Mouse (Mus musculus) stomach, postnatal 0 days (tissue): Measurements from ENCODE around the gene Farp1. TPM values are rescaled to one million over a fixed set of nuclear protein-coding genes. Genes with fewer than 3 reads are reported as not detected.

ENCODE experiments used
- ATAC-seq: fragments of 200-750 bp; cut with Nextera tagmentation; 2 replicates; pipeline ENCODE4 v1.8.0; 2017; ENCODE audit not compliant: low FRiP score, low TSS enrichment
- DNase-seq: peaks from one replicate; pipeline ENCODE4 v3.0.0-alpha.2; 2016; ENCODE audit warnings: low spot score
- H3K27ac ChIP-seq: fragments of 300-500 bp; sonication (generic); replicated peaks from 2 replicates; pipeline ENCODE4 v1.5.1; 2014; ENCODE audit warnings: mild to moderate bottlenecking, control low read depth
- H3K27me3 ChIP-seq: fragments of 300-500 bp; sonication (generic); 2 replicates; pipeline ENCODE4 v1.6.1; 2014; ENCODE audit warnings: low read length; ENCODE audit not compliant: control insufficient read depth, insufficient read depth
- H3K36me3 ChIP-seq: fragments of 300-500 bp; sonication (generic); 2 replicates; pipeline ENCODE4 v1.6.1; 2014; ENCODE audit warnings: low read length, mixed read lengths; ENCODE audit not compliant: control insufficient read depth, insufficient read depth
- H3K4me1 ChIP-seq: fragments of 300-500 bp; sonication (generic); replicated peaks from 2 replicates; pipeline ENCODE4 v1.6.1; 2014; ENCODE audit warnings: antibody characterized with exemption; ENCODE audit not compliant: control insufficient read depth, insufficient read depth
- H3K4me2 ChIP-seq: fragments of 300-500 bp; sonication (generic); replicated peaks from 2 replicates; pipeline ENCODE4 v1.6.1; 2014; ENCODE audit warnings: low read depth, mild to moderate bottlenecking, control low read depth, moderate library complexity
- H3K4me3 ChIP-seq: fragments of 300-500 bp; sonication (generic); 2 replicates; pipeline ENCODE4 v1.5.1; 2014; ENCODE audit warnings: low read depth, low read length, control low read depth
- H3K9ac ChIP-seq: fragments of 300-500 bp; sonication (generic); 2 replicates; pipeline ENCODE4 v1.6.1; 2014; ENCODE audit warnings: mild to moderate bottlenecking, low read length, control low read depth, mixed read lengths
- H3K9me3 ChIP-seq: fragments of 300-500 bp; sonication (generic); 2 replicates; pipeline ENCODE4 v1.6.1; 2016; ENCODE audit warnings: low read length; ENCODE audit not compliant: control insufficient read depth
- CTCF ChIP-seq: IDR thresholded peaks from 2 replicates; pipeline ENCODE4 v1.5.1; 2016; ENCODE audit warnings: antibody characterized with exemption, low read depth, mild to moderate bottlenecking, moderate library complexity
- EP300 ChIP-seq: optimal IDR thresholded peaks from 2 replicates; pipeline ENCODE3; 2016; ENCODE audit warnings: antibody characterized with exemption
- WGBS: fragments of 180-500 bp; shearing (Covaris S2); extraction: QIAGEN DNeasy Blood & Tissue Kit; methylation state at CpG from one replicate; pipeline ENCODE4 v1.1.7; 2014; 5-methylcytosine and 5-hydroxymethylcytosine counted together
- polyA plus RNA-seq: library from polyadenylated mRNA; unstranded; fragments of >200 nt; fragmentation: Nextera tagmentation; extraction: Ambion mirVana; gene quantifications from 2 replicates; pipeline ENCODE4 v1.2.1, GENCODE M21; 2015

The Farp1 gene
- polyA plus RNA-seq, 1 experiment from 2014 or later: 4.6 TPM

- peaks cover 4% of the 10 kb centered on the region; the same call in 1 of the 2 replicates for H3K4me1 ChIP-seq
- no peak for TF ChIP-seq CTCF
- TF ChIP-seq EP300: no peak
Measured at GRCm38 (mm10) chr14:121147026-121147425, 112.0 kb downstream of the Farp1 start.

DNA sequence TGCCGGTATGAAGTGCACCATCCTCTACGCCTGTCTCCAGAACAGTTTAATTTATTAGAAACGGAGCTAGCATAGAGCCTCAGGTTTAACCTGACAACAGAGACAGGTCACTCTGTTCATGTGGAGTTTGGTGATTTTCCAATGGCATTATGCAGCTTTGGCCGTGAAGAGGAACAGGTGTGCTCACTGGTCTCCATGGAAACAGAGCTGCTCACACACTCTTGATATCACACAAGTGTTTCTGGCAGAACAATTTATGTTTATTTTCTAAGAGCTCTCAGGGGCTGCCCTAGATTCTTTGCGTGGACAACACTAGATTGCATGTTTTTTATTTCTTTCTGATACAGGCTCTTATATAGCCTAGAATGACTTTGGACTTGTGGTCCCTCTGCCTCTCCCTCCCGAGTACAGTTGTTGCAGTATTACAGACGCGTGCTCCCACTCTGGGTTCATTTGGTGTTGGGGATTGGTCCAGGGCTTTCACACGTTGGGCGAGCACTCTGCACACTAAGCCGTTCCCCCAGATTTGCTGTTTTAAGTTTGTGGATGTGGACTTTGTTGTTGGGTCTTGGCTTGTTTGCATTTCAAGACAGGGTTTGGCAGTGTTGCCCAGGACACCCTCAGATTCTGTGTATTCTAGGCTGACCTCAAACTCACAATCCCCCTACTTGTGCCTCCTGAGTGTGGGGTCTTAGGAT, 113.2 kb downstream of the Farp1 start:
- H3K9ac ChIP-seq: no peak overlapping the region
- no peak overlapping the region for H3K27ac ChIP-seq
- no peaks in the 10 kb centered on the region for H3K27me3 ChIP-seq
- no peaks in the 10 kb centered on the region for H3K36me3 ChIP-seq
- 66% methylated on average over 11 of the region's 11 CpGs for WGBS
- DNase-seq: no peak
- no peak overlapping the region for H3K4me2 ChIP-seq
- no peak for TF ChIP-seq EP300
- TF ChIP-seq CTCF: no peak
- ATAC-seq: no peak
- H3K9me3 ChIP-seq: no peaks in the 10 kb centered on the region
- peaks cover 4% of the 10 kb centered on the region; the same call in 1 of the 2 replicates for H3K4me1 ChIP-seq
- no peak overlapping the region for H3K4me3 ChIP-seq

More at GRCm38 (mm10) chr14:121147026-121147425, 112.0 kb downstream of the Farp1 start:
- H3K9me3 ChIP-seq: no peaks in the 10 kb centered on the region
- 40% methylated on average over 3 of the region's 3 CpGs for WGBS
- no peaks in the 10 kb centered on the region for H3K27me3 ChIP-seq
- no peak overlapping the region for H3K4me2 ChIP-seq
- no peak for DNase-seq
- no peak overlapping the region for H3K9ac ChIP-seq
- H3K36me3 ChIP-seq: no peaks in the 10 kb centered on the region
- no peak overlapping the region for H3K27ac ChIP-seq
- H3K4me3 ChIP-seq: no peak overlapping the region
- no peak for ATAC-seq

- Histone ChIP-seq H3K36me3 (no peaks in the 10 kb centered on the region), H3K27me3 (no peaks in the 10 kb centered on the region), H3K9ac (no peak overlapping the region), H3K4me2 (no peak overlapping the region), H3K9me3 (no peaks in the 10 kb centered on the region), H3K4me3 (no peak overlapping the region), H3K27ac (no peak overlapping the region), H3K4me1 (peaks cover 4% of the 10 kb centered on the region; the same call in 1 of the 2 replicates)
- no peak for ATAC-seq
- TF ChIP-seq EP300 (no peak), CTCF (no peak)
- DNase-seq: no peak
- WGBS: 88% methylated on average over 5 of the region's 5 CpGs
Measured at GRCm38 (mm10) chr14:121149984-121150383, 115.0 kb downstream of the Farp1 start.

DNA sequence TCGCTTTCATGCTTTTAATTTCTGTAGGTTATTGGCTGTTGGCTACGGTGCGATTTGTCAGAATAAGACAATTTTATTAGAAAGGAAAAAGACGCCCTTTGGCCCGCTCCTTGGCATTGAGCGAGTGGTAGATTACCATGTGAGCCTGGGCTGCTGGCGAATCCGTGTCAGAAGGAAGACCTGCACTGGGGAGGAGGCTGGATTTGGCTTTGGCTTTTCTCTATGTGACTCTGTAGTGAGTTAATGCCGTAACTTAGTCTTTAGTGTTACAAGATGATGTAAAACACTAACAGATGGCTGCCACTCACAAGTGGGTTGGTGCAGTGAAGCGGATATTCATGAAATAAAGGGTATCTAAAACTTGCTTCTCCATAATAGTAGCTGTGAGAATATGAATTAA, 116.8 kb downstream of the Farp1 start:
- Histone ChIP-seq H3K4me2 (no peak overlapping the region), H3K9ac (no peak overlapping the region), H3K27me3 (no peaks in the 10 kb centered on the region), H3K27ac (no peak overlapping the region), H3K36me3 (no peaks in the 10 kb centered on the region), H3K4me1 (no peaks in the 10 kb centered on the region), H3K4me3 (no peak overlapping the region), H3K9me3 (no peaks in the 10 kb centered on the region)
- TF ChIP-seq EP300: no peak
- no peak for TF ChIP-seq CTCF
- ATAC-seq (no peak), DNase-seq (no peak)
- 87% methylated on average over 10 of the region's 10 CpGs for WGBS

DNA sequence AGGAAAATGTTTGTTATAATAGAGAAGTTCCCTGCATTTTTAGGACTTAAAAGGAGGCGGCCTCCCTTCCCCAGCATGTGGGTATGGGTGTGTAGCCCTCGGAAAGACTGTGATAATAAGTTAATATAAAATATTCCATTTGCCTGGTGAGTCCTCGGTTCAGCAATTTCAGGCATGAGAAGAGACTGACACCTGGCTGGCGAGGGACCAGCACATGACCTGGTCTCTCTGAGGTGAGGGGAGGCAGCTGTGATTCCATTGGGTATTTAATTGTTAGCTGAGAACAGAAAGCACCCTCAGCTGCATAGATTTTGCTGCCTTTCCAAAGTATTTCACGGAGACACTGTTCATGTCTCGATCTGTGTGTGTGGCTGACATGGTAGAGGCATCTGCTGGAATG, 117.8 kb downstream of the Farp1 start:
- no peaks in the 10 kb centered on the region for H3K36me3 ChIP-seq
- no peak overlapping the region for H3K9ac ChIP-seq
- TF ChIP-seq CTCF (no peak), EP300 (no peak)
- ATAC-seq (no peak), DNase-seq (no peak)
- 78% methylated on average over 6 of the region's 6 CpGs for WGBS
- H3K27ac ChIP-seq: no peak overlapping the region
- H3K4me3 ChIP-seq: no peak overlapping the region
- no peaks in the 10 kb centered on the region for H3K9me3 ChIP-seq
- H3K4me1 ChIP-seq: no peaks in the 10 kb centered on the region
- H3K4me2 ChIP-seq: no peak overlapping the region
- no peaks in the 10 kb centered on the region for H3K27me3 ChIP-seq

DNA sequence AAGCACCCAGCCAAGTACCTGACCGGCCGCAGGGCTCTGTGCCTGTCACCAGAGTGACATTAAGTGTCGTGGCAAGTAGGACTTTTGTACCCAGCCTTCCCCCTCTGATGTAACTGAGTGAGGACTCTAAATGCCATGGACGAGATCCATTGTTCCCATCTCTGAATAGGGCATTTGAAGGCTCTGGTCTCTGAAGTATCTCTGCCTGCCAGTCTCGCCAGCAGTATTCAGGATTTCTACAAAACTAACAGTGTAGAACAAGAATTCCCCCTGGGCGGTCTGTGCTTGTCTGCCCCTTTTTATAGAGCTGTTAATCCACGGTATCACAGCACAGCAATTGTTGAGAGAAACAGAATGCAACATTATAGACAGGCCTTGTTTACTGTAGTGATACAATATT, 118.3 kb downstream of the Farp1 start:
- Histone ChIP-seq H3K4me1 (no peaks in the 10 kb centered on the region), H3K27me3 (no peaks in the 10 kb centered on the region), H3K27ac (no peak overlapping the region), H3K9ac (no peak overlapping the region), H3K4me3 (no peak overlapping the region), H3K36me3 (no peaks in the 10 kb centered on the region), H3K4me2 (no peak overlapping the region), H3K9me3 (no peaks in the 10 kb centered on the region)
- WGBS: 77% methylated on average over 7 of the region's 7 CpGs
- no peak for TF ChIP-seq EP300
- no peak for TF ChIP-seq CTCF
- ATAC-seq: no peak
- DNase-seq: no peak
